Mouse (Mus musculus) Patski (cell line): ENCODE results near the gene Cenpp. TPM values are rescaled to one million over a fixed set of nuclear protein-coding genes. Genes with fewer than 3 reads are reported as not detected.

Source experiments
- ATAC-seq: fragments of 100-300 bp; one replicate; pipeline ENCODE4 v1.8.0; 2021
- CTCF ChIA-PET: fragments of 350-600 bp; sonication (Branson Sonifier 250); formaldehyde crosslinking; loops from one replicate; lab custom pipeline; 2022; ENCODE audit warnings: inconsistent platforms; lab: Charles Lee
- POLR2A ChIA-PET: fragments of 350-600 bp; sonication (Branson Sonifier 250); formaldehyde crosslinking; loops from one replicate; lab custom pipeline; 2022; ENCODE audit warnings: antibody characterized with exemption, inconsistent platforms; lab: Charles Lee
- DNase-seq: peaks from one replicate; pipeline ENCODE4 v3.0.0-alpha.2; 2011; ENCODE audit warnings: low read depth, low spot score
- H3K27me3 ChIP-seq: fragments of 371-371 bp; one replicate; pipeline ENCODE4 v1.5.1; 2021
- CTCF ChIP-seq: fragments of 100-300 bp; IDR thresholded peaks from one replicate; pipeline ENCODE4 v1.5.1; 2021
- in situ Hi-C: fragments of 300-500 bp; cut with MboI; formaldehyde crosslinking; loops from 3 replicates; pipeline ENCODE4 v1.11.1; 2018; ENCODE audit warnings: low pct_unique_long_range_greater_than_20kb, mixed read lengths
- polyA plus RNA-seq: library from polyadenylated mRNA; unstranded; gene quantifications from one replicate; pipeline ENCODE4 v1.2.3, GENCODE M21; 2021

The Cenpp gene
- polyA plus RNA-seq, 1 experiment from 2014 or later: 9.1 TPM

DNA sequence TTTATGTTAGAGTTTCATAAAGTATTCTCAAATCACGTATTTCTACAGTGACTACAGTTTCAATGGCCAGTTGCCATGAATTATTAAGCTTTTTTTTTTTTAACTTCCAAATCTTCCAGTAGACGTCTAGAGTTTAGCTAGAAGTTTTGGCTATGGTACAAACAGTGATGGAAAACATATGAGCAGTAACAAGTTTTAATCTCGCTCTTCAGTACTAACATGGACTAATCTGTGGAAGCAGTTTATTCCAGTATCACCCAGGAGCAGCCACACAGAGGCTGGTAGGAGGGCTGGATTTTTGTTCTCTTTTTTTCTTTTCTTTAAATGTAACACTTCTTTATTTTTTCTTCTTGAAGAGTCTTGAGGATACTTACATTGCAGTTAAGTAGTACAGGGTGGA lies 108.3 kb downstream of the Cenpp start, which contains the start of gene Aspn:
TSS of gene Aspn (plus strand) at position 165 of the 400 bp plus-strand sequence.
- DNase-seq: no peak
- H3K27me3 ChIP-seq: no peaks in the 10 kb centered on the region
- in situ Hi-C loops: no loop called here
- TF ChIP-seq CTCF: no peak
- no peak for ATAC-seq
- CTCF ChIA-PET: interaction anchor here (0.8 kb wide), 1 partner anchor 82 kb away, joined by 3 read pairs; no protein-coding TSS in a partner anchor
- POLR2A ChIA-PET: interaction anchor here (0.6 kb wide), 1 partner anchor 201 kb away, joined by 4 read pairs; no protein-coding TSS in a partner anchor

DNA sequence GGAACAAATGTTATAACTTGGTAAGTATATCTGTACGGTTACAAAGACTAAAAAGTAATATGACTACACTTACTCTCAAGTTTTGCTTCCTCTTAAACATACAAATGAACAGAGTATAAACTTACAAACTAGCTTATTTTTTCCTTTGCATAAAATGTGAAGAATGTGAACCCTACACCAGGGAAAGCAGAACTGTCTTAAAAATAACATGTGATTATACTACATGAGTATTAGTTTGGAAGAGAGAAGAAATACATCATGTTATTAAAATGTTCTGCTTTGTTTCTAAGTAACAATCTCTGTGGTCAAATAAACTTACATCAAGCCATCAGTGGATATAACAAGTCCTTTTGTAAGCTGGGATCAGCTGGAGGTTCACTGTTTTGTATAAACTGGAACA lies 113.9 kb downstream of the Cenpp start:
- CTCF ChIA-PET: interaction anchor here (1.1 to 1.6 kb wide), 4 partner anchors 8 to 90 kb away, joined by 3 to 6 read pairs (median 4); no protein-coding TSS in a partner anchor
- no peak for ATAC-seq
- POLR2A ChIA-PET: no interaction called here
- no peaks in the 10 kb centered on the region for H3K27me3 ChIP-seq
- DNase-seq: no peak
- in situ Hi-C loops: no loop called here
- no peak for TF ChIP-seq CTCF

DNA sequence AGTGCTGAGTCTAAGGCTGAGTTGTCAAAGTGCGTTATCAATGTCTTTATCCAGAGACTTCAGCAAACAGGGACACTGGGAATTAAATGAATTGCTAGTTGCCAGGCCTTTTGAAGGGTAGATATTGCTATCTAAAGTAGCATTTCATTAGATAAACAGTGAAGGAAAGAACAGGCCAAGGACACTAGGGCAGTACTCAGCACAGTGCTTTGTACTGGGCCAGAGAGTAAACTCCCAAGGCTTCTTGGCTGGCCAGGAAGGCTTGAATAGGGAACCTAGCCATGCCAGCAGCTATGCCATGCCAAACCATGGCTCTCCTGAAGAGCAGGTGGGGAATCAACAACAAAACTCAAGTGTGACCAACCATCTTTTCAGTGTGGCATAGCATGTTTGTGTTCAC lies 115.6 kb downstream of the Cenpp start:
- no peak for ATAC-seq
- ChIA-PET CTCF (no interaction called here), POLR2A (no interaction called here)

DNA sequence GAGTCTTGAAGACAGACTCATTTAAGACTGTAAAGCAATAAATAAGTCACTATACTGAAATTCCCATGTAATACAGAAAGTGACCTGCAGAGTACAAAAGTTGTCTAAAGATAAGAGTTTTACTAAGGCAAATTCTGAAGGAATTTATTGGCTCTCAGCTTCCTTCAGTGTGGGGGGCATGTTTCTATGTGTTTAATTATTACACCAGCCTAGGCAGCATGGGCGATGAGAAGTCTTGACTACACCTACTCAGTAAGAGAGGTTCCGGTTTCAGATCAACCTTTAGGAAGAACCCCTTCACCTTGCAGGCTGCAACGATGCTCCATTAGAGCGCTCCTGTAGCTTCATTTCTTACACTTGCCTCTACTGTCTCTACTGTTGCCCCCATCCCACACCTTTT lies 121.9 kb downstream of the Cenpp start:
- ChIA-PET CTCF (interaction anchor here (1.4 to 1.5 kb wide), 2 partner anchors 10 to 12 kb away, joined by 4 read pairs; no protein-coding TSS in a partner anchor), POLR2A (interaction anchor here (0.7 kb wide), 1 partner anchor 24 kb away, joined by 3 read pairs; no protein-coding TSS in a partner anchor)
- in situ Hi-C loops: no loop called here
- DNase-seq (no peak), ATAC-seq (no peak)
- H3K27me3 ChIP-seq: no peaks in the 10 kb centered on the region
- no peak for TF ChIP-seq CTCF

More for the DNA sequence above, 115.6 kb downstream of the Cenpp start:
- TF ChIP-seq CTCF: no peak
- in situ Hi-C loops: no loop called here
- no peaks in the 10 kb centered on the region for H3K27me3 ChIP-seq
- DNase-seq: no peak

DNA sequence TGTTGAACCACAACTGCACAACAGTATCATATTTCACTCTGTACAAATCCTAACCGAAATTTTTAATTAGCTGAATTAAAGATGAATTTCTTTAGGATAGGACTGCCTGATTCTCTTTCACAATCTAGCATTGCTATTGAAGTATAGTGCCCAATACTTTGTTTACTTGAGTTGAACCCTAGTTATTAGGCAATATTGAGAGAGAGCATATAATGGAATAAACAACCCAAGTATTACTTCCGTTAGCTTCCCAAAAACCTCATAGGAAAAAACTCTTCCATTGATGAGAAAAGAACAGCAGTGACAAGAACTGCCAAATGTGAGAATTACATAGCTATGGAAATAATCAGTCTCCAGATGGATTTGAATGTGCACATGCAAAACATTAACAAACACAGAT lies 126.3 kb downstream of the Cenpp start:
- ATAC-seq (no peak), DNase-seq (no peak)
- TF ChIP-seq CTCF: no peak
- no peaks in the 10 kb centered on the region for H3K27me3 ChIP-seq
- ChIA-PET CTCF (no interaction called here), POLR2A (interaction anchor here (0.7 kb wide), 1 partner anchor 25 kb away, joined by 3 read pairs; no protein-coding TSS in a partner anchor)
- in situ Hi-C loops: no loop called here

DNA sequence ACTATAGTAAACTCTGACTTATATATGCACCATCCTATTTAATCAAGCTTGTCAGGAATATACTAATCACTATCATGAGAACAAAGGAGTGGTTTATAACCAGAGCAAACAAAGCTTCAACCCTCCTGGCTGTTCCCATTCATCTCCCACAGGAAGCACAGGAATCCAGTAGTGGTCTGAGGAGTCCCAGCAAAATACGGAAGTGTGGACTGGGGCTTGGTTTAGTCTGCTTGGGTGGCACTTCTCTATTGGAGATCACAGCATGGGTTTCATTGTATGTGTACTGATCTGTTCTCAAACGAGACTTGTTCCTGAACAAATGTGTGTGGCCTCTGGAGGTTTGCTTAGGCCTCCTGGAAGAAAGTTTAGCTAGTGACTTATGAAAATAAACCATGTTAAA lies 133.8 kb downstream of the Cenpp start:
- DNase-seq (no peak), ATAC-seq (no peak)
- in situ Hi-C loops: no loop called here
- ChIA-PET POLR2A (no interaction called here), CTCF (interaction anchor here (0.9 kb wide), 2 partner anchors 13 to 26 kb away, joined by 3 to 4 read pairs; partner anchors contain the start of gene Tes3-ps)
- H3K27me3 ChIP-seq: no peaks in the 10 kb centered on the region
- TF ChIP-seq CTCF: no peak

DNA sequence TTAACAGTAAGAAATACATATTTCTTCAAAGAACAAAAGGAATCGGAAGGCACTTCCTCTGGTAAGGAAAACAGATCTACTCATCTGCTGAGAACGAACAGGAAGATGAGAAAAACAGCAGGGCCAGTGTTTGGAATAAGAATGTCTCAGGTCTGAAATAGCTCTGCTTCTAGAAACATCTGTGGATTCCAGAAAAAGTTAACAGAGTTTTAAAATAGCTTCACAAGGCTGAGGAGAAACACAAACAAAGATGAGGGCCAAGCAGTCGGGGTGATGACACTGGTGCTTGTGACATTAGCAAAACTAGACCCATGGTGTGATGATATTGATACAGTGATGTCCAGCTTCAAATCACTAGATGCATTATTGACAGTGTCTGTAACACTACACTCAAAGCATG lies 145.4 kb downstream of the Cenpp start:
- no peaks in the 10 kb centered on the region for H3K27me3 ChIP-seq
- in situ Hi-C loops: no loop called here
- CTCF ChIA-PET: no interaction called here
- ATAC-seq (no peak), DNase-seq (no peak)
- POLR2A ChIA-PET: interaction anchor here (0.6 kb wide), 1 partner anchor 23 kb away, joined by 3 read pairs; no protein-coding TSS in a partner anchor
- no peak for TF ChIP-seq CTCF

DNA sequence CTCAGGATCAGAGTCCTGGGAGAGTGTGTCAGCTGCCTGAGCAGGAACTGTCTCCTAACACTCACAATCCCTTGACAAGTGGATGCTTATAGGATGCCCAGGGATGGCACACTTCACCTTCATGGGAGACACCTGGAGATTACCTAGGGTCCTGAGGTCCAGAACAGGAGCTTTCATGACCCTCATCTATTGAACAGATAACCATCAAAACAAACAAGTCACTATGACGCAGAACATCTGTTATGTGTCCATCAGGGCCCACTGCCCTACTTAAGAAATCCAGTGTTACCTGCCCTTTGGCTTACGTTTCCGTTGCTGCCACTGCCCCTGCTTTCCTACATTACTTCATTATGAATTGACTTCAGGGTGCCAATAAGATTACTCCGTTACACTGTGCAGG lies 146.8 kb downstream of the Cenpp start:
- in situ Hi-C loops: no loop called here
- POLR2A ChIA-PET: no interaction called here
- CTCF ChIA-PET: interaction anchor here (1.4 kb wide), 1 partner anchor 13 kb away, joined by 3 read pairs; the partner anchor contains the start of gene Tes3-ps
- no peak for ATAC-seq
- DNase-seq: no peak
- no peak for TF ChIP-seq CTCF
- no peaks in the 10 kb centered on the region for H3K27me3 ChIP-seq

DNA sequence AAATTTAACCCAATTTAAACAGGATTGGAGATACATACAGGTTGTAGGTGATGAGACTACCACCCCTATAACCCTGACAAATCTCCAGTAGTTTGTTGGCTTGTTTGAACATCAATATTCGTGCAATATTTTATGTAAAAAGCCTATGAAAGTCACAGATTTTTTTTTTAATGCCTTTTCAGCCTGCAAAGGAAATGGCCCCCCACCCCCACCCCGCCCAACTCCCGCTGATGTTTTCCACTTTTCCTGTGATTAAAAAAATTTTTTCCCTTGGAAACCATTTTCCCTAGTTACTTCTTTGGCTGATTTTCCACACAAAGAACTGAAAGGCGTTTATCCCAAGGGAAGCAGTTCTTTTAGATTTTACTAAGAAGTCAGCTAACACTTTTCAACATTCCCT lies 148.1 kb downstream of the Cenpp start, which contains the start of gene Ecm2:
TSS of gene Ecm2 (plus strand) at position 301 of the 400 bp plus-strand sequence.
- ChIA-PET POLR2A (no interaction called here), CTCF (interaction anchor here (1.0 to 1.4 kb wide), 2 partner anchors 12 to 37 kb away, joined by 3 read pairs; partner anchors contain the start of gene Tes3-ps)
- DNase-seq (no peak), ATAC-seq (no peak)
- H3K27me3 ChIP-seq: no peaks in the 10 kb centered on the region
- TF ChIP-seq CTCF: no peak
- in situ Hi-C loops: no loop called here

DNA sequence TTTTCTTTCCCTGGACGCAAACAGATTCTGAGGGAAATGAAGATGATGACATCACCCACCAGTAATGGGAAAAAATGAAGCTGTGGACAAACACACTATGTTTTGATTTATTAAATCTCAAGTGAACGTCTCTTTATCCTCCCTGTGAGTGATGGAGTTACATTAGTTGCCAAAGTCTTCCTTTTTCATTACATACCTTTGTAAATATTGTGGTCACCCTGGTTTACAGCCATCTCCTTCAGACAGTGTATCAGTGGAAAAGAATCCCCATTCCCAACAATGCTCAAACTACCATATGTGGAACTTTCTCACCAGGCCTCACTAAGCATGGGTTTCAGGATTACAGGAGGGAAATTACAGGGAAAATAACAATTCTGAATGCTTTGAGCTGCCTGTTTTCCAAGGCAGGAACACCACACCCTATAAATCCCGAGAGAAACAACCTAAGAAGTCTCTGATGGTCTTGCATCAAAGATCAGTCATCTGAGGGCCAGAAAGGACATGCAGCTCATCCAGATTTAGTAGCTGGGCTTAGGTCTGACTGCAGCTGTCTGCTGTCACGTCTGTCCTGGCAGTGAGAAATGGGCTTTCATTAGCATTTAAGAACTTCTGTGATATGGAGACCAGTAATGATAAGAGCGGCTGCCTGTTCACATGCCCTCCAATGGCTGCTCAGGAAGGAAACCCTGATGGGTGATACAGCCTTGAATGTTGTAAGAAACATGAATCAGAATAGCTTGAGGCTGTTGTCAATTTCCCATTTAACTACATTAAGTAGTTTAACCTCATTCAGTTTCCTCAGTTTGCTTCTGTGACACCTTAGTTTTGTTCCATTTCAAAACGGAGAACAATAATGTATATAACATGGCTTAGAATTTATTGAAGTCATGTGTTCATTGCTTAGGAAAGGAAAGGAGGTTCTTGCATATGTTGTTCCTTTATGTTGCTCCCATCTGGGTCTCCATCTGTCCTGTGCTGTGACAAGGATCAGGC lies 159.9 kb downstream of the Cenpp start, which contains the start of gene Tes3-ps:
TSS of gene Tes3-ps (plus strand) at position 943 of the 993 bp plus-strand sequence.
- TF ChIP-seq CTCF: no peak
- ATAC-seq (peak; percentile 17), DNase-seq (peak; percentile 64)
- ChIA-PET POLR2A (interaction anchor here (1.7 kb wide), 1 partner anchor 15 kb away, joined by 3 read pairs; no protein-coding TSS in a partner anchor), CTCF (interaction anchor here (0.7 to 2.0 kb wide), 7 partner anchors 8 to 26 kb away, joined by 3 to 6 read pairs (median 3); no protein-coding TSS in a partner anchor)
- in situ Hi-C loops: no loop called here
- H3K27me3 ChIP-seq: no peaks in the 10 kb centered on the region
